Mouse (Mus musculus): ENCODE measurements around the gene Cdca3.

Cdca3 gene

GRCm38 (mm10) chr6:124834512-124835081, 5.2 kb downstream of the Cdca3 start:
- no peak for DNase-seq

GRCm38 (mm10) chr6:124835531-124835930, 6.2 kb downstream of the Cdca3 start:
- no peak for DNase-seq

DNA sequence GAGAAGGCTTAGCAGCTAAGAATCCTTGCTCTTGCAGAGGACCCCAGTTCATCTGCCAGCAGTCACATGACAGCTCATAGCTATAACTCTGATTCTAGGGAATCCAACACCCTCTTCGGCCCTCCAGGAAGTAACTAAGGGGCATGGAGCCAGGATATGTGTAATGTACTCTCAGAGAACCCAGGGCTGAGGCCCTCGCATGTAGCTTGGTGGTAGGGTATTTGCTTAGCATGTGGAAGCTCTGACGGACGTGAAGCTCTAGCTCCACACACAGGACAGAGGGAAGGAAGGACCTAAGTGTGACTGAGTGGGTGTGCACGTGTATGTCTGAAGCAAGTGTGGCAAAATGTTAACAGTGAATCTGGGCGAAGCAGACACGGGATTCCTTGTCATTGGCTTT, 7.1 kb downstream of the Cdca3 start:
- DNase-seq, result no peak

DNA sequence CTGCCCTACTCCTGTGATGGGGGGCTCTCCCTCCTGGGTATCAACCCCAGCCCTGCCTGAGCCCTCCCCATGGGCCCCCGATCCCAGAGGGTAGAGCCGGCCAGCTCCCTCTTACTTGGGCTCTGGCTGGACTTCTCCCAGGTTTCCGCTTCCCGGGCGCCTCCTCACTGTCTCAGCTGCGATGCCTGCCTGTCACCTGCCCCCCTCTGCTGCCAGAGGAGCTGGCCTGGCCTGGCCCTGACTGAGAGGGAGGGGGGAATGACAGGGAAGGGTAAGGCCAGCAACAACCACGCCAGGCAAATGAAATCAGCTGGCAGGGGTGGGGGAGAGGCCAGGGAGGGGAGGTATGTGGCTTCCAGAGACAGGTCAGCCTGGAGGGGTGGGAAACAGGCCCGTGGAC, 10.5 kb downstream of the Cdca3 start:
- DNase-seq, result peak; percentile 39 to 63

DNA sequence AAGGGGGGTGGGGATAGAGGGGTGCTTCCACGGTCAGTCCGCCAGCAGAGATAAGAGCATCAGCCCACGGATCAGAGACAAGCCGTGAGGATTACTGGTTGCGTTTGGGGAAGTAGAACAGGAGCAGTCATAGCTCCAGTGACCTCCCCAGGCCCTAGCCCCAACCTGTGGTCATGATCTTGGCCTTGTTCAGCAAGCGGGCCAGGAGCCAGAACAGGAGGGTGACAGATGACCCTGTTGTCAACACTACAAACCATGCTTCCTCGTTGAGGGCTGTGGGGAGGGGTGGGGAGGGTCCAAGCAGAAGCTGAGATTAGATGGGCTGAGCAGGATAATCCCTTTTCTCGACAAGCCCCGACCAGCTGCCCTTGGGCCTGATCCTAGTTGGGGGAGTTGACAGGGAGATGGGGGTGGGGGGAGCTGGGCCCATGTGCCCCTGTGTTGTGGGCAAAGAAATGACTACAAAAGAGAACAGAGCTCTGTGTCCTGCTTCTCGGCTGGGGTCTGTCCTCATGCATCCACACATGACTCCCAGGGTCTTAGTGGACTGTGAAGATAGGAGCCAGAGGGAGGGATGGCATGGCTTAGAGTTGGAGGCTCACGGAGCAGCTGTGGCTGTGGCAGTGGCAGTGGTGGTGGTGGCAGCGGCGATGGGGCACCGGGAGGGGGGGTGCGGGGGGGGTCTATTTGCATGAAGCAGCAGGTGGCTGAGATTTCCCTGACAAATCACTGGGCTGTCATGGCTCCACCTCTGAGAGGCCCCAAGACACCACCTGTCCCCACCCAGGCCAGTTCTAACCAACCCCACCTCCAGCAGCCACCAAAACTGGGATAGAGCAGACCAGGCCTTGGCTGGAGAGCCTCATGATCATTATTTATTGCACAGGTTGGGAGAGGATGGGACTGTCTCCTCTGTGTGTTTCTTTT, 11.2 kb downstream of the Cdca3 start, which contains the start of gene Gnb3:
TSS of gene Gnb3 (minus strand) at position 35 of the 927 bp plus-strand sequence.
- peak; percentile 36 to 69 for DNase-seq

- DNase-seq, result peak; percentile 98 to 99
Observed at GRCm38 (mm10) chr6:124847305-124847704, 18.0 kb downstream of the Cdca3 start.

DNA sequence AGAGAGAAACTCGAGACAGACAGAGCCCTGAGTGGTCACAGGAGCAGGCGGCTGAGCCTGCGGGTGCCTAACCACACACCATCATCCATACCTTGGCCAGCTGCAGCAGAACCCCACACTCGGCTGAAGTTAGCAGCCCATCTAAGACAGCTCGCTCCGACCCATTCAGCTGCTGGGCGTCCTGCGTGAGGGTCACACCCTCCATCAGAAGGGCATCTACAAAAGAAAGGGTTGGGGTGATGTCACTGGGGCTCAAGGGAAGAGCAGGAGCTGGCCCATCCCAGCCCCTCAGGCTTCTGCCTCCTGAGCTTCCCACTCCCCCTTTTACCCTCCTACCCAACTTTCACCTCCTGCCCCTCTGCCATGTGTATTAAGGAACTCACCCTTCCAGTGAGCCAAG, 21.2 kb downstream of the Cdca3 start:
- no peak for DNase-seq

DNA sequence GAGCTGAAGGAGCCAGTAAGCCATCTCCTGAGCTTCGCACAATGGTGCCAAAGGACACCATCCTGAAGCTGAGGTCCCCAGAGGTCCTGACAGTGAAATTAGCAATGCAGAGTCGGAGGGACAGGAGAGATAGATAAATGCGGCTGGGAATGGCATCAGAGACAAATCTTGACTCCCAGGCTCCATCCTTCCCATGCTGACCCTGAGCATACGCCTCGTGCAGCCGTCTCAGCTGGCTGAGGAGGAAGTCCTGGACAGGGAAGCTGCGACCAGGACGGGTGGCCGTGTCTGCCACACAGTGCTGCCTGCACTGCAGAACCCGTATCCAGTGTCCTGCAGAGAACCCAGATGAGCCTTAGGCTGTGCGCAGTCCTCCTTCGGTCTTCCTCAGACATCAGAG, 25.3 kb downstream of the Cdca3 start:
- DNase-seq, result no peak

DNA sequence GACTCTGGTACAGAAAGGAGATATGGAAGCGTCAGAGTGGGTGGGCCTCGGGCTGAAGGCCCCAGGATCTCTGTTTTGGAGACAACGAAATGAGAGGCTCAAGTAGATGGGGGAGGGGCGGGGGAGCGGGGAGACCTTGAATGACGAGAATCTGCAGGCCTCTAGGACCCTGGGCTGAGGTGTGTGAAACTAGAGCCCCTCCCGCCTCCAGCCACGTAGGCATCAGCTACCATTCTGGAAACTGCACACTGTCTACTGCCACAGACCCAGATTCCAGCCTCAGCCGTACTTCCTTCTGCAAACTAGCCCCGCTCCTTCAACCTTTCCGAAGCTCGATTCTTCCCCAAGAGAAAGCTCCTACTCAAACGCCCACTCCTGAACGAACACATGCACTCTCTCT, 27.0 kb downstream of the Cdca3 start:
- peak; percentile 74 to 85 for DNase-seq

- peak; percentile 94 for DNase-seq
Observed at GRCm38 (mm10) chr6:124856916-124857839, 27.8 kb downstream of the Cdca3 start, which contains the start of gene P3h3. Gene P3h3, minus strand, starts transcription at chr6:124857752.

- peak in 1 of 2 experiments; percentile 36 for DNase-seq
Observed at GRCm38 (mm10) chr6:124857840-124858530, 28.6 kb downstream of the Cdca3 start.

- peak in 1 of 2 experiments; percentile 33 for DNase-seq
Observed at GRCm38 (mm10) chr6:124858561-124859318, 29.4 kb downstream of the Cdca3 start.

GRCm38 (mm10) chr6:124859725-124860124, 30.4 kb downstream of the Cdca3 start:
- peak; percentile 95 to 98 for DNase-seq

- no peak for DNase-seq
Observed at GRCm38 (mm10) chr6:124860511-124860910, 31.2 kb downstream of the Cdca3 start.

DNA sequence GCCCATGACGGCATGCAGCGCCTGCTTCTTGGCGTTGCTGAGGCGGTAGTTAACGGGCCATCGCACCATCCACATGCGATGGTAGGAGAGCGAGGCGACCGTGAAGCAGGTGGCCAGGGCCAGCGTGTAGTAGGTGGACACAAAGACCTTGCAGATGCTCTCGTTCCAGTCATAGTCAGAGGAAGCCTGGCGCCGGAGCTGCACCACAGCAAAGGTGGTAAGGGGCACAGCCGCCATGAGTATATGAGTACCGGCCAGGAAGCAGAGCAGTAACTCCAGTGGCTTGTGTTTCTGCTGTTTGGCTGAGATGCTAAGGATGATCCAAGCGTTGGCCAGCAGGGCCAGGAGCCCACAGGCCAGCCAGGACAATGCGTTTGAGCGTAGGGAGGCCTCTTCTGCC, 31.9 kb downstream of the Cdca3 start:
- DNase-seq, result peak; percentile 52 to 61

GRCm38 (mm10) chr6:124861802-124862201, 32.5 kb downstream of the Cdca3 start:
- DNase-seq, result peak in 1 of 2 experiments; percentile 52

GRCm38 (mm10) chr6:124862406-124863124, 33.2 kb downstream of the Cdca3 start:
- peak; percentile 38 to 45 for DNase-seq

GRCm38 (mm10) chr6:124863125-124863657, 33.8 kb downstream of the Cdca3 start:
- DNase-seq, result peak; percentile 66

GRCm38 (mm10) chr6:124863658-124864298, 34.4 kb downstream of the Cdca3 start, which contains the start of gene Gpr162:
Gene Gpr162, minus strand, starts transcription at chr6:124863983.
- DNase-seq, result peak; percentile 82 to 86

Measured in cerebellum, postnatal 14 days (tissue).